Mouse (Mus musculus) MEL (cell line): ENCODE data around the gene Cntnap5c.

Experiments
- RAD21 ChIP-seq: IDR thresholded peaks from 2 replicates; pipeline ENCODE4 v1.6.1; 2011; ENCODE audit warnings: mild to moderate bottlenecking, low read depth, low read length, improper control_type of control experiment
- TAL1 ChIP-seq: IDR thresholded peaks from 2 replicates; pipeline ENCODE4 v1.6.1; 2012; ENCODE audit warnings: mild to moderate bottlenecking, inconsistent platforms, low read length, moderate library complexity, mixed read lengths

GRCm38 (mm10) chr17:58041178-58041577, 271.8 kb downstream of the Cntnap5c start:
- TF ChIP-seq RAD21 = no peak
- no peak for TF ChIP-seq TAL1
